Mouse (Mus musculus): ENCODE measurements around the gene Igf2bp1. TPM values are rescaled to one million over a fixed set of nuclear protein-coding genes. Genes with fewer than 3 reads are reported as not detected.
A peak's percentile ranks its signal among the peaks of the same experiment; 100 is the strongest.

Gene Igf2bp1
- total and polyA plus RNA-seq, 3 experiments = 0.05 to 0.31 (median 0.23) TPM

DNA sequence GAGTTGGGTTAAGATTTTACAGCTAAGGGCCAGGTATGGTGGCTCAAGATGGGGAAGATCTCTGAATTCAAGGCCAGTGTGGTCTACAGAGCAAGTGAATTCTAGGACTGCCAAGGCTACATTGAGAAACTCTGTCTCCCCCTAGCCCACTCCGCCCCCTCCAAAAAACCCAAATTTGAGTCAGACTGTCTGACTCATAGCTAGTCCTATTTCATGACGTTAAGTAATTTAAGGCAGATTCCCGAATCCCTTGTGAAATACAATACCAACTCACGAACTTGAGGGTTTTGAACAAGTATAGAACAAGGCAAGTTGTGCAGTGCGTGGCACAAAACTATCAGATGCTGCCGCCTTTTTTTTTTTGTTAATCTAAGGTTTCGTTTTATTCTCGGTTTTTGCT lies 28.4 kb upstream of the Igf2bp1 start:
- no peaks in the 10 kb centered on the region for H3K36me3 ChIP-seq (ENCODE audit: control insufficient read depth, insufficient read depth, low read length)
- no peak overlapping the region for H3K9ac ChIP-seq (ENCODE audit: low read depth, low read length)
- peak overlapping the region; percentile 75 for H3K4me3 ChIP-seq
- 41% methylated on average over 8 of the region's 8 CpGs for WGBS
- H3K4me1 ChIP-seq (ENCODE audit: control insufficient read depth, insufficient read depth, low read length) = no peaks in the 10 kb centered on the region
- H3K79me2 ChIP-seq (replicated peaks; ENCODE audit: control insufficient read depth, insufficient read depth, low read length) = no peaks in the 10 kb centered on the region
- TF ChIP-seq CTCF (IDR thresholded peaks at IDR 0.05) = no peak
- TF ChIP-seq EP300 (IDR thresholded peaks at IDR 0.05; ENCODE audit: insufficient read depth, low read depth, low read length) = no peak
- no peak for TF ChIP-seq POLR2A (IDR thresholded peaks at IDR 0.05; ENCODE audit: insufficient read depth, low read depth, low read length)
- H3K27ac ChIP-seq = no peak overlapping the region; the same call in 1 of the 2 replicates
- no peaks in the 10 kb centered on the region; the same call in 1 of the 2 replicates for H3K27me3 ChIP-seq (ENCODE audit: control insufficient read depth, insufficient read depth, low read length)
- DNase-seq = no peak
- intact Hi-C loops (cut with DNase I) = no loop called here

DNA sequence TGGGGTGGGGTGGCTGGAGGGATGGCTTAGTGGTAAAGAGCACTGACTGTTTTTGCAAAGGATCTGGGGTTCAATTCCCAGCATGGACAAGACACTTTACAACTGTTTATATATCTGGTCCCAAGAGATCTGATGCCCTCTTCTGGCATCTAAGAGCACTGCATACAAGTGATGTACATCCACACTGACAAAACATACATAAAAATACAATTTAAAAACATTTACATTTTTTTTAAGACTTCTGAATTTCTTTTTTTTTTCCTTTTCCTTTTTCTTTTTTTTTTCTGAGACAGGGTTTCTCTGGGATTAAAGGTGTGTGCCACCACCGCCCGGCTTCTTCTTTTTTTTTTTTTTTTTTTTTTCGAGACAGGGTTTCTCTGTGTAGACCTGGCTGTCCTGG lies 27.5 kb upstream of the Igf2bp1 start:
- no peak overlapping the region for H3K27ac ChIP-seq
- no peaks in the 10 kb centered on the region for H3K36me3 ChIP-seq (ENCODE audit: control insufficient read depth, insufficient read depth, low read length)
- H3K4me1 ChIP-seq (ENCODE audit: control insufficient read depth, insufficient read depth, low read length) = no peaks in the 10 kb centered on the region
- no peak overlapping the region for H3K4me3 ChIP-seq
- TF ChIP-seq CTCF (IDR thresholded peaks at IDR 0.05) (peak; percentile 53), EP300 (IDR thresholded peaks at IDR 0.05; ENCODE audit: insufficient read depth, low read depth, low read length) (no peak)
- intact Hi-C loops (cut with DNase I) = no loop called here
- no peak overlapping the region for H3K9ac ChIP-seq (ENCODE audit: low read depth, low read length)
- H3K27me3 ChIP-seq (ENCODE audit: control insufficient read depth, insufficient read depth, low read length) = no peaks in the 10 kb centered on the region; the same call in 1 of the 2 replicates
- no peaks in the 10 kb centered on the region for H3K79me2 ChIP-seq (replicated peaks; ENCODE audit: control insufficient read depth, insufficient read depth, low read length)
- 100% methylated on average over 2 of the region's 3 CpGs for WGBS
- no peak for DNase-seq

DNA sequence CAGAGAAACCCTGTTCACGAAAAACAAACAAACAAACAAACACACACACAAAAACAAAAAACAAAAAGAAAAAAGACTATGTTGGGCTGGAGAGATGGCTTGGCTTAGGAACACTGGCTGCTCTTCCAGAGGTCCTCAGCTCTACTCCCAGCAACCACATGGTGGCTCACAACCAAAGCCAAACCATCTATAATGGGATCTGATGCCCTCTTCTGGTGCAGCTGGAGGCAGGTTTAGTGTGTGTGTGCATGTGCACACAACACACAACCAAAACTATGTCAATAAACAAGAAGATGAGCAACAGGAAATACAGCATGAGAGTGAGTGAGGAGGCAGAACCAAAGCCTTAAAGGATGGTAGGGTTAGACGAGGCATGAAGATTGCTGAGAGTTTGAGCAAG lies 26.0 kb upstream of the Igf2bp1 start:
- no peaks in the 10 kb centered on the region for H3K4me1 ChIP-seq (ENCODE audit: control insufficient read depth, insufficient read depth, low read length)
- H3K4me3 ChIP-seq = no peak overlapping the region
- 80% methylated on average over 2 of the region's 2 CpGs for WGBS
- H3K27ac ChIP-seq = no peak overlapping the region
- DNase-seq = no peak
- no peaks in the 10 kb centered on the region; the same call in 1 of the 2 replicates for H3K27me3 ChIP-seq (ENCODE audit: control insufficient read depth, insufficient read depth, low read length)
- TF ChIP-seq POLR2A (IDR thresholded peaks at IDR 0.05; ENCODE audit: insufficient read depth, low read depth, low read length) (no peak), CTCF (IDR thresholded peaks at IDR 0.05) (0 out of 2 replicates have a peak, but pooled peaks have one; percentile 3)
- intact Hi-C loops (cut with DNase I) = no loop called here
- H3K79me2 ChIP-seq (replicated peaks; ENCODE audit: control insufficient read depth, insufficient read depth, low read length) = no peaks in the 10 kb centered on the region
- H3K9ac ChIP-seq (ENCODE audit: low read depth, low read length) = no peak overlapping the region
- H3K36me3 ChIP-seq (ENCODE audit: control insufficient read depth, insufficient read depth, low read length) = no peaks in the 10 kb centered on the region

DNA sequence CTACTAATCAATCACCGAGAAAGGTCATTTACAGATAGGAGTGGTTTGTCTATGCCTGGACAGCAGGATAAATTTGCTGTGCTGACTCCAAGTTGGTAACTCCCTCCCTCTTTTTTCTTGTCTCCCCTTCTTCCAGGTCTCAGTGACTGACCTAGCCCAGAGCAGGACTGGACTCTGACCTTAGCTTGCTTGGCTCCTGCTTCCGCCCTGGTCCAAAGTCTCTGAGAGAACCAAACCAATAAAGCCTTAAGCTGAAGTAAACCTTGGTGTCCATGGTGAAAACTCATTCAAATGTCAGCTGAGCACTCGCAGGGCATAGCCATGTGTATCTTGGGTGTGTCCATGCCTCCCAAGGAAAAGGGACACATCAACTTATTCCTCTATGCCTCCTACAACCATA lies 24.8 kb upstream of the Igf2bp1 start:
- WGBS = 86% methylated on average over 3 of the region's 3 CpGs
- no peaks in the 10 kb centered on the region for H3K4me1 ChIP-seq (ENCODE audit: control insufficient read depth, insufficient read depth, low read length)
- no peak overlapping the region for H3K9ac ChIP-seq (ENCODE audit: low read depth, low read length)
- TF ChIP-seq POLR2A (IDR thresholded peaks at IDR 0.05; ENCODE audit: insufficient read depth, low read depth, low read length) (no peak), CTCF (IDR thresholded peaks at IDR 0.05) (no peak), EP300 (IDR thresholded peaks at IDR 0.05; ENCODE audit: insufficient read depth, low read depth, low read length) (no peak)
- no peak overlapping the region for H3K4me3 ChIP-seq
- DNase-seq = no peak
- H3K36me3 ChIP-seq (ENCODE audit: control insufficient read depth, insufficient read depth, low read length) = no peaks in the 10 kb centered on the region
- no peaks in the 10 kb centered on the region; the same call in 1 of the 2 replicates for H3K27me3 ChIP-seq (ENCODE audit: control insufficient read depth, insufficient read depth, low read length)
- H3K27ac ChIP-seq = no peak overlapping the region
- H3K79me2 ChIP-seq (replicated peaks; ENCODE audit: control insufficient read depth, insufficient read depth, low read length) = no peaks in the 10 kb centered on the region
- intact Hi-C loops (cut with DNase I) = no loop called here

DNA sequence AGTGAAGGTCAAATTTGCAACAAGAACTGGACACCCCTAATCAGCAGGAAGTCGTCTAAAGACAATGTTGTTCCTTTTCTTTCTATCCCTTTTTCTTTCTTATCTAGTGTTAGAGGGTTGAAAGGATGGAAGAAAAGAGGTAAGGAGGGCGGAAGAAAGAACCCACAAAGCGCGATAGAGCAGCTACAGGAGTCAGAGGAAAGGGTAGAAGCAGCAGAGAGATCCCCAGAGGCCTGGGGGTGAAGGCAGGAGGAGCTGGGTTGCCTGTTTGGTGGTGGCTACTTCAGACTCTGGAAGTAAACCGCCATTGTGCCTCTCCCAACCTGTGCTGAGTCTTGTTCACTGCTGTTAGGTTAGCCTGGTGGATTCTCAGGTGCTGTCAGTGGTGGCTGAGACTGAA lies 22.4 kb upstream of the Igf2bp1 start:
- H3K9ac ChIP-seq (ENCODE audit: low read depth, low read length) = no peak overlapping the region
- 36% methylated on average over 5 of the region's 5 CpGs for WGBS
- no peaks in the 10 kb centered on the region for H3K79me2 ChIP-seq (replicated peaks; ENCODE audit: control insufficient read depth, insufficient read depth, low read length)
- H3K27me3 ChIP-seq (ENCODE audit: control insufficient read depth, insufficient read depth, low read length) = no peaks in the 10 kb centered on the region; the same call in 1 of the 2 replicates
- TF ChIP-seq EP300 (IDR thresholded peaks at IDR 0.05; ENCODE audit: insufficient read depth, low read depth, low read length) (no peak), CTCF (IDR thresholded peaks at IDR 0.05) (no peak), POLR2A (IDR thresholded peaks at IDR 0.05; ENCODE audit: insufficient read depth, low read depth, low read length) (no peak)
- H3K4me3 ChIP-seq = no peak overlapping the region
- DNase-seq = no peak
- no peaks in the 10 kb centered on the region for H3K36me3 ChIP-seq (ENCODE audit: control insufficient read depth, insufficient read depth, low read length)
- no peak overlapping the region for H3K27ac ChIP-seq
- no peaks in the 10 kb centered on the region for H3K4me1 ChIP-seq (ENCODE audit: control insufficient read depth, insufficient read depth, low read length)
- intact Hi-C loops (cut with DNase I) = no loop called here

DNA sequence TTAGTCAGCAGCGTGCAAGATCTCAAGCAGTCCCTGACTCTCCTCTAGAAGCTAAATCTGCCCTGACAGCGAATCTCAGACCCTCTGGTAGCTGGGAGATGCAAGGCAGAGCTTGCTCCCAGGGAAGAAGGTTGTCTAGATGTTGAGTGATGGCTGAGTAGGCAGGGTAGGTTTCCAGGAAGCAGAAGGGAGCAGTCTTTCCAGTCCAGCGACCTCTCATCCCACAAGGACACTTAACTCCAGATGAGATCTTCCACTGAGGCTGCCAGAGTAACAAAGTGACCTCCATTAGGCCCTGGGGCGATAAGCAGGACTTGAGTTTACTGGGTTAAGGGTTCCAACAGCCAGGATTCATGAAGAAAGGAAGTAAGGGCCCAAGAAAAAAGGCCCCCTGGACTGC lies 14.9 kb upstream of the Igf2bp1 start:
- H3K4me3 ChIP-seq = no peak overlapping the region
- H3K79me2 ChIP-seq (replicated peaks; ENCODE audit: control insufficient read depth, insufficient read depth, low read length) = no peaks in the 10 kb centered on the region
- no peak overlapping the region for H3K27ac ChIP-seq
- WGBS = 41% methylated on average over 4 of the region's 4 CpGs
- TF ChIP-seq POLR2A (IDR thresholded peaks at IDR 0.05; ENCODE audit: insufficient read depth, low read depth, low read length) = no peak
- no peak for TF ChIP-seq EP300 (IDR thresholded peaks at IDR 0.05; ENCODE audit: insufficient read depth, low read depth, low read length)
- TF ChIP-seq CTCF (IDR thresholded peaks at IDR 0.05) = no peak
- no peaks in the 10 kb centered on the region for H3K36me3 ChIP-seq (ENCODE audit: control insufficient read depth, insufficient read depth, low read length)
- H3K4me1 ChIP-seq (ENCODE audit: control insufficient read depth, insufficient read depth, low read length) = no peaks in the 10 kb centered on the region
- no peak for DNase-seq
- no peak overlapping the region for H3K9ac ChIP-seq (ENCODE audit: low read depth, low read length)
- no peaks in the 10 kb centered on the region for H3K27me3 ChIP-seq (ENCODE audit: control insufficient read depth, insufficient read depth, low read length)
- intact Hi-C loops (cut with DNase I) = no loop called here
